Mouse (Mus musculus): Measurements from ENCODE around the gene Rep15.
A peak's percentile ranks its signal among the peaks of the same experiment; 100 is the strongest.

Gene Rep15

GRCm38 (mm10) chr6:147032303-147032925 lies at the start of gene Rep15:
TSS of gene Rep15 (plus strand) at chr6:147032584.
- DNase-seq (ENCODE audit: low spot score in 2 of 2): no peak

GRCm38 (mm10) chr6:146984569-146984968 lies 47.8 kb upstream of the Rep15 start:
- DNase-seq (ENCODE audit: low spot score in 2 of 2): no peak

GRCm38 (mm10) chr6:146994236-146994635 lies 38.1 kb upstream of the Rep15 start:
- peak; percentile 54 to 73 for DNase-seq (ENCODE audit: low spot score in 2 of 2)

GRCm38 (mm10) chr6:146995391-146995790 lies 37.0 kb upstream of the Rep15 start:
- no peak for DNase-seq (ENCODE audit: low spot score in 2 of 2)

- DNase-seq (ENCODE audit: low spot score in 2 of 2): no peak
These were observed 36.5 kb upstream of the Rep15 start for GRCm38 (mm10) chr6:146995878-146996277.

- DNase-seq (ENCODE audit: low spot score in 2 of 2): no peak
These were observed 35.4 kb upstream of the Rep15 start for GRCm38 (mm10) chr6:146997006-146997405.

- DNase-seq (ENCODE audit: low spot score in 2 of 2): no peak
These were observed 33.7 kb upstream of the Rep15 start for GRCm38 (mm10) chr6:146998710-146999109.

- no peak for DNase-seq (ENCODE audit: low spot score in 2 of 2)
These were observed 33.1 kb upstream of the Rep15 start for GRCm38 (mm10) chr6:146999302-146999701.

GRCm38 (mm10) chr6:146999755-147000154 lies 32.6 kb upstream of the Rep15 start:
- no peak for DNase-seq (ENCODE audit: low spot score in 2 of 2)

- DNase-seq (ENCODE audit: low spot score in 2 of 2): peak in 1 of 2 experiments; percentile 35
These were observed 24.2 kb upstream of the Rep15 start for GRCm38 (mm10) chr6:147008148-147008547.

GRCm38 (mm10) chr6:147010358-147010757 lies 22.0 kb upstream of the Rep15 start:
- no peak for DNase-seq (ENCODE audit: low spot score in 2 of 2)

GRCm38 (mm10) chr6:147010811-147011520 lies 21.4 kb upstream of the Rep15 start:
- DNase-seq (ENCODE audit: low spot score in 2 of 2): no peak

GRCm38 (mm10) chr6:147011555-147011954 lies 20.8 kb upstream of the Rep15 start:
- DNase-seq (ENCODE audit: low spot score in 2 of 2): no peak

GRCm38 (mm10) chr6:147011977-147012376 lies 20.4 kb upstream of the Rep15 start:
- no peak for DNase-seq (ENCODE audit: low spot score in 2 of 2)

GRCm38 (mm10) chr6:147013546-147013945 lies 18.8 kb upstream of the Rep15 start:
- no peak for DNase-seq (ENCODE audit: low spot score in 2 of 2)

- DNase-seq (ENCODE audit: low spot score in 2 of 2): no peak
These were observed 14.5 kb upstream of the Rep15 start for GRCm38 (mm10) chr6:147017906-147018305.

GRCm38 (mm10) chr6:147018364-147018763 lies 14.0 kb upstream of the Rep15 start:
- no peak for DNase-seq (ENCODE audit: low spot score in 2 of 2)

- DNase-seq (ENCODE audit: low spot score in 2 of 2): no peak
These were observed 11.2 kb upstream of the Rep15 start for GRCm38 (mm10) chr6:147021181-147021580.

- no peak for DNase-seq (ENCODE audit: low spot score in 2 of 2)
These were observed 9.8 kb upstream of the Rep15 start for GRCm38 (mm10) chr6:147022375-147023132.

- DNase-seq (ENCODE audit: low spot score in 2 of 2): no peak
These were observed 9.3 kb upstream of the Rep15 start for GRCm38 (mm10) chr6:147023133-147023395.

GRCm38 (mm10) chr6:147023568-147023967 lies 8.8 kb upstream of the Rep15 start:
- no peak for DNase-seq (ENCODE audit: low spot score in 2 of 2)

GRCm38 (mm10) chr6:147024761-147025160 lies 7.6 kb upstream of the Rep15 start:
- DNase-seq (ENCODE audit: low spot score in 2 of 2): no peak

GRCm38 (mm10) chr6:147028396-147028795 lies 4.0 kb upstream of the Rep15 start:
- DNase-seq (ENCODE audit: low spot score in 2 of 2): no peak
